Mouse (Mus musculus) CH12.LX (cell line): Measurements from ENCODE around the gene Sell. TPM values are rescaled to one million over a fixed set of nuclear protein-coding genes. Genes with fewer than 3 reads are reported as not detected.
"Not testable (repeated sequence)": the region's sequence is repeated elsewhere in the genome, so short reads cannot be mapped to it uniquely, and the experiment has no call there.

Source experiments
- DNase-seq: peaks from one replicate; pipeline ENCODE4 v3.0.0-alpha.2; 2013; ENCODE audit errors: extremely low read depth
- H3K27ac ChIP-seq: 2 replicates; pipeline ENCODE4 v1.5.1; 2012; ENCODE audit warnings: low read depth, mild to moderate bottlenecking, control low read depth, moderate library complexity; ENCODE audit not compliant: insufficient read depth
- H3K27me3 ChIP-seq: replicated peaks from 2 replicates; pipeline ENCODE3; 2012; ENCODE audit warnings: inconsistent platforms
- H3K36me3 ChIP-seq, 2 experiments: replicated peaks in 1 of 2; 2 replicates each; pipeline versions ENCODE3 to v1.6.1; 2012; ENCODE audit warnings: inconsistent platforms in 1 of 2, low read length in 1 of 2, mild to moderate bottlenecking in 1 of 2, mixed read lengths in 1 of 2, moderate library complexity in 1 of 2; ENCODE audit not compliant: control insufficient read depth in 1 of 2, insufficient read depth in 1 of 2
- H3K4me1 ChIP-seq, 2 experiments: 2 replicates each; pipeline ENCODE4 v1.6.1; 2012; ENCODE audit warnings: inconsistent platforms in 1 of 2, moderate library complexity in 1 of 2; ENCODE audit not compliant: insufficient read depth in 2 of 2, control insufficient read depth in 1 of 2
- H3K4me2 ChIP-seq: 2 replicates; pipeline ENCODE4 v1.6.1; 2012; ENCODE audit warnings: low read depth, mild to moderate bottlenecking, control low read depth; ENCODE audit not compliant: poor library complexity, insufficient read depth, severe bottlenecking
- H3K4me3 ChIP-seq, 3 experiments: fragments of 150-350 bp in 1 of 3; sonication (generic) in 1 of 3; replicated peaks in 1 of 3; 2 replicates each; pipeline versions ENCODE3 to v1.5.1; 2011 to 2012; ENCODE audit warnings: low read depth in 2 of 3, low read length in 2 of 3, mild to moderate bottlenecking in 2 of 3, moderate library complexity in 2 of 3, control low read depth in 1 of 3, improper control_type of control experiment in 1 of 3, inconsistent platforms in 1 of 3, mixed read lengths in 1 of 3; ENCODE audit not compliant: poor library complexity in 1 of 3
- H3K79me2 ChIP-seq: replicated peaks from 2 replicates; pipeline ENCODE4 v1.6.1; 2012; ENCODE audit warnings: mild to moderate bottlenecking, moderate library complexity; ENCODE audit not compliant: control insufficient read depth, poor library complexity, insufficient read depth, severe bottlenecking; ENCODE audit errors: extremely low read depth
- H3K9ac ChIP-seq: 2 replicates; pipeline ENCODE4 v1.6.1; 2012; ENCODE audit warnings: low read depth, mild to moderate bottlenecking, control low read depth, moderate library complexity; ENCODE audit not compliant: insufficient read depth
- H3K9me3 ChIP-seq: replicated peaks from 2 replicates; pipeline ENCODE3; 2012; ENCODE audit warnings: low read length, inconsistent platforms, mixed read lengths
- BHLHE40 ChIP-seq: IDR thresholded peaks from 2 replicates; pipeline ENCODE4 v1.6.1; 2011; ENCODE audit warnings: mild to moderate bottlenecking, low read depth, low read length, improper control_type of control experiment
- CTCF ChIP-seq, 2 experiments: IDR thresholded peaks in 1 of 2; conservative IDR thresholded peaks in 1 of 2; 2 replicates each; pipeline ENCODE4 v1.5.1; 2011 to 2012; ENCODE audit warnings: low read depth in 2 of 2, low read length in 2 of 2, improper control_type of control experiment in 1 of 2, inconsistent platforms in 1 of 2, mild to moderate bottlenecking in 1 of 2, moderate library complexity in 1 of 2
- E2F4 ChIP-seq: IDR thresholded peaks from 2 replicates; pipeline ENCODE4 v1.6.1; 2011; ENCODE audit warnings: low read depth, low read length, improper control_type of control experiment; ENCODE audit not compliant: insufficient replicate concordance
- ELF1 ChIP-seq: IDR thresholded peaks from 2 replicates; pipeline ENCODE4 v1.6.1; 2014; ENCODE audit warnings: low read depth, mild to moderate bottlenecking, inconsistent platforms, low read length, improper control_type of control experiment
- EP300 ChIP-seq: IDR thresholded peaks from 2 replicates; pipeline ENCODE4 v1.6.1; 2011; ENCODE audit warnings: low read length, improper control_type of control experiment
- ETS1 ChIP-seq: conservative IDR thresholded peaks from 2 replicates; pipeline ENCODE4 v1.6.1; 2012; ENCODE audit warnings: low read depth, mild to moderate bottlenecking, inconsistent platforms, low read length, improper control_type of control experiment, moderate library complexity
- JUND ChIP-seq: conservative IDR thresholded peaks from 2 replicates; pipeline ENCODE4 v1.6.1; 2011; ENCODE audit warnings: low read depth, low read length, improper control_type of control experiment
- MAX ChIP-seq: IDR thresholded peaks from 2 replicates; pipeline ENCODE4 v1.6.1; 2011; ENCODE audit warnings: low read length, improper control_type of control experiment
- NELFE ChIP-seq: IDR thresholded peaks from 2 replicates; pipeline ENCODE4 v1.6.1; 2011; ENCODE audit warnings: low read depth, low read length, improper control_type of control experiment
- PAX5 ChIP-seq: IDR thresholded peaks from 2 replicates; pipeline ENCODE4 v1.6.1; 2012; ENCODE audit warnings: low read length, inconsistent platforms, mixed read lengths
- POLR2A ChIP-seq: IDR thresholded peaks from 2 replicates; pipeline ENCODE4 v1.6.1; 2011; ENCODE audit warnings: low read depth, mild to moderate bottlenecking, improper control_type of control experiment, low read length
- POLR2AphosphoS2 ChIP-seq: IDR thresholded peaks from 2 replicates; pipeline ENCODE4 v1.6.1; 2011; ENCODE audit warnings: low read depth, low read length, improper control_type of control experiment
- RAD21 ChIP-seq: IDR thresholded peaks from 2 replicates; pipeline ENCODE4 v1.6.1; 2011; ENCODE audit warnings: low read depth, mild to moderate bottlenecking, low read length, improper control_type of control experiment, moderate library complexity
- TBP ChIP-seq: conservative IDR thresholded peaks from 2 replicates; pipeline ENCODE4 v1.6.1; 2011; ENCODE audit warnings: low read depth, low read length, improper control_type of control experiment
- TCF12 ChIP-seq: IDR thresholded peaks from 2 replicates; pipeline ENCODE4 v1.6.1; 2014; ENCODE audit warnings: low read depth, mild to moderate bottlenecking, inconsistent platforms, low read length, improper control_type of control experiment
- UBTF ChIP-seq: IDR thresholded peaks from 2 replicates; pipeline ENCODE4 v1.6.1; 2012; ENCODE audit warnings: low read depth, mild to moderate bottlenecking, inconsistent platforms, low read length, improper control_type of control experiment, moderate library complexity
- USF2 ChIP-seq: conservative IDR thresholded peaks from 2 replicates; pipeline ENCODE4 v1.6.1; 2011; ENCODE audit warnings: low read depth, low read length, improper control_type of control experiment
- ZNF384 ChIP-seq: IDR thresholded peaks from 2 replicates; pipeline ENCODE4 v1.6.1; 2012; ENCODE audit warnings: low read depth, low read length, improper control_type of control experiment, inconsistent platforms
- dilution Hi-C: fragments of 300-500 bp; cut with MboI; formaldehyde crosslinking; loops from 2 replicates; pipeline ENCODE4 v1.14.3; 2020; ENCODE audit warnings: low sequenced_read_pairs; ENCODE audit not compliant: extremely low pct_unique_long_range_greater_than_20kb, extremely low pct_ligation_motif_present
- in situ Hi-C: fragments of 300-500 bp; cut with MboI; formaldehyde crosslinking; loops from 3 replicates; pipeline ENCODE4 v1.14.3; 2019; ENCODE audit warnings: low sequenced_read_pairs, low pct_ligation_motif_present, low pct_unique_long_range_greater_than_20kb, mixed read lengths
- polyA plus RNA-seq: library from polyadenylated mRNA; unstranded; fragments of >175 nt; gene quantifications from 2 replicates; pipeline ENCODE4 v1.2.1, GENCODE M21; 2012; ENCODE audit warnings: low read depth; ENCODE audit not compliant: insufficient read length
- total RNA-seq, 2 experiments: library from RNA; depleted of rRNA; stranded (reverse); fragments of 300-350 nt in 1 of 2; fragments of >200 nt in 1 of 2; gene quantifications; 2 replicates each; pipeline ENCODE4 v1.2.3; 2012 to 2014

Gene Sell
- total and polyA plus RNA-seq, 3 experiments, result not detected

DNA sequence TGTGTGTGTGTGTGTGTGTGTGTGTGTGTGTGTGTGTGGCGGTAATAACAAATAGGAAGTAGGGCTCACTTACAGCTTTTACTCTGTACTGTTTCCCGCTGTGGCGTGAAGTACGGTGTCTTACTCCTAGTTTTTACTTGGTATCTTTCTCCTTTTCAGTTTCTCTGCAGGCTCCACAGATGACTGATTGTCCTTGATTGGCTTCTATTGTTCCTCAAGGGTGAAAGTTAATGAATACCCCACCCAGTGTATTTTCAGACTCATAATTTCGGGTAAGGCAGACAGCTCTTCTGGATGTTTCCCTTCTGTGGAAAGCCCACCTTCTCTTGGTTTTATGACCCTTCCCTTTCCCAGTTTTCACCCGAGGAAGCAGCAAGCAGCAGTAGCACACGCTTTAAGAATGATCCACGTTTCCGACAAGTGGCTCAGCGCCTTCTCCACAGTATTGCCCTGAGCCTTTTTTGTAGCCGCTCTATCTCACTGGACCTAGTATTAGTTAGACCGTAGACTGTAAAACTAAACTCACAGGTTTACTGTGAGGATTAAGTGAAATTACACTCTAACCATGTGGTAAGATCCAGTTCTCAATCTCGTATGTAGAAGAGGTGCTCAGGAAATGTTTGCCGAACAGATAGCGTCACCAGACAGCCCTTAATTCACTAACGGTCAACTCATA is 43.4 kb upstream of the Sell start:
- dilution Hi-C loops, result no loop called here
- Histone ChIP-seq H3K9me3 (no peaks in the 10 kb centered on the region), H3K79me2 (no peaks in the 10 kb centered on the region), H3K36me3 (no peaks in the 10 kb centered on the region), H3K4me3 (no peak overlapping the region), H3K9ac (no peak overlapping the region), H3K4me1 (no peaks in the 10 kb centered on the region), H3K4me2 (no peak overlapping the region), H3K27ac (no peak overlapping the region), H3K27me3 (no peaks in the 10 kb centered on the region)
- in situ Hi-C loops, result no loop called here
- no peak for DNase-seq
- no peak for TF ChIP-seq ZNF384
- no peak for TF ChIP-seq NELFE
- no peak for TF ChIP-seq POLR2A
- no peak for TF ChIP-seq MAX
- TF ChIP-seq JUND, result no peak
- TF ChIP-seq CTCF (conservative IDR thresholded peaks at IDR 0.05 in 1 of 2, IDR thresholded peaks at IDR 0.05 in 1 of 2; ENCODE audit: low read depth in 2 of 2, low read length in 2 of 2), result no peak
- TF ChIP-seq BHLHE40, result no peak
- no peak for TF ChIP-seq ELF1

DNA sequence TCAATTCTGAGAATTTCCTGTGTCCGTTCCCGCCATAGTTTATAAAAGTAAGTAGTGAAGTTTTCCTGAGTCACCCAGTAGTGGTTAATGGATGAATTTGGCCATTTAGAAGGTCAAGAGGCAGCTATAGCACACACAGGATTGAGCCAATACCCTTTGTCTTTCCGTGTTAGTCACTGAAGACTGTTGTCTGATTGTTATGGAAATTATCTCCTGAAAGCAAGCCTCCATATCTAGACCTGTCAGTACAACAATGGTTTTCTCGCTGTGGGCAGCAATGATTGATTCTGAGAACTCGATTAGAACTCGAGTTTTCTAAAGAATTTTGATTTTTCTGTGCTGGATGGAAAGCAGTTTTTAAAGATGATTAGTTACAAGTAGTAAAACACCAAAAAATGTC is 42.0 kb upstream of the Sell start:
- no peak for DNase-seq
- Histone ChIP-seq H3K36me3 (no peaks in the 10 kb centered on the region), H3K27ac (no peak overlapping the region), H3K9me3 (no peaks in the 10 kb centered on the region), H3K27me3 (no peaks in the 10 kb centered on the region), H3K4me1 (no peaks in the 10 kb centered on the region), H3K79me2 (no peaks in the 10 kb centered on the region), H3K4me2 (no peak overlapping the region), H3K9ac (no peak overlapping the region), H3K4me3 (no peak overlapping the region)
- TF ChIP-seq ETS1 (no peak), RAD21 (no peak), E2F4 (no peak), EP300 (no peak), USF2 (no peak), CTCF (conservative IDR thresholded peaks at IDR 0.05 in 1 of 2, IDR thresholded peaks at IDR 0.05 in 1 of 2; ENCODE audit: low read depth in 2 of 2, low read length in 2 of 2) (no peak), PAX5 (no peak), TBP (no peak), TCF12 (no peak), UBTF (no peak), POLR2AphosphoS2 (no peak), JUND (no peak)
- in situ Hi-C loops (no loop called here), dilution Hi-C loops (no loop called here)

- DNase-seq, H3K79me2 ChIP-seq, H3K27me3 ChIP-seq, H3K4me2 ChIP-seq, H3K36me3 ChIP-seq, H3K4me3 ChIP-seq, in situ Hi-C loops, H3K27ac ChIP-seq, H3K9me3 ChIP-seq, H3K9ac ChIP-seq, H3K4me1 ChIP-seq, dilution Hi-C loops: not testable (repeated sequence)
Measured at GRCm38 (mm10) chr1:164020746-164021145, 41.0 kb upstream of the Sell start.
